Mouse (Mus musculus) heart, embryonic 16.5 days (tissue): ENCODE results near the gene Nup210l. TPM values are rescaled to one million over a fixed set of nuclear protein-coding genes. Genes with fewer than 3 reads are reported as not detected.

Source experiments
- ATAC-seq: fragments of 200-750 bp; cut with Nextera tagmentation; replicated peaks from 2 replicates; pipeline ENCODE4 v1.8.0; 2017; ENCODE audit warnings: moderate number of reproducible peaks; ENCODE audit not compliant: insufficient read depth, low FRiP score; ENCODE audit errors: extremely low read depth
- H3K27ac ChIP-seq: fragments of 300-500 bp; sonication (generic); 2 replicates; pipeline ENCODE4 v1.5.1; 2014; ENCODE audit warnings: mild to moderate bottlenecking, low read length, control low read depth, moderate library complexity
- H3K27me3 ChIP-seq: fragments of 300-500 bp; sonication (generic); 2 replicates; pipeline ENCODE4 v1.6.1; 2014; ENCODE audit warnings: low read length, mixed read lengths; ENCODE audit not compliant: control insufficient read depth, insufficient read depth
- H3K36me3 ChIP-seq: fragments of 300-500 bp; sonication (generic); 2 replicates; pipeline ENCODE4 v1.6.1; 2014; ENCODE audit not compliant: control insufficient read depth, insufficient read depth
- H3K4me1 ChIP-seq: fragments of 300-500 bp; sonication (generic); 2 replicates; pipeline ENCODE4 v1.6.1; 2014; ENCODE audit warnings: low read length, mixed read lengths; ENCODE audit not compliant: control insufficient read depth, insufficient read depth
- H3K4me2 ChIP-seq: fragments of 300-500 bp; sonication (generic); 2 replicates; pipeline ENCODE4 v1.6.1; 2014; ENCODE audit warnings: low read depth, mild to moderate bottlenecking, control low read depth, low read length
- H3K4me3 ChIP-seq: fragments of 300-500 bp; sonication (generic); 2 replicates; pipeline ENCODE4 v1.5.1; 2014; ENCODE audit warnings: mild to moderate bottlenecking, control low read depth, low read length
- H3K9ac ChIP-seq: fragments of 300-500 bp; sonication (generic); 2 replicates; pipeline ENCODE4 v1.6.1; 2014; ENCODE audit warnings: low read length, control low read depth
- H3K9me3 ChIP-seq: fragments of 300-500 bp; sonication (generic); replicated peaks from 2 replicates; pipeline ENCODE4 v1.6.1; 2016; ENCODE audit warnings: low read length; ENCODE audit not compliant: control insufficient read depth
- WGBS: fragments of 180-500 bp; shearing (Covaris S2); extraction: QIAGEN DNeasy Blood & Tissue Kit; methylation state at CpG from one replicate; pipeline ENCODE4 v1.1.7; 2014; 5-methylcytosine and 5-hydroxymethylcytosine counted together
- microRNA counts: library from miRNA; unstranded; fragments of <30 nt; microRNA quantifications from one replicate; lab custom pipeline; 2016
- microRNA-seq: library from miRNA; unstranded; fragments of <30 nt; microRNA quantifications from one replicate; pipeline ENCODE4, GENCODE M21; 2017
- polyA plus RNA-seq: library from polyadenylated mRNA; unstranded; fragments of >200 nt; fragmentation: Nextera tagmentation; extraction: Ambion mirVana; gene quantifications from 2 replicates; pipeline ENCODE4 v1.2.1, GENCODE M21; 2015

Gene Nup210l
- polyA plus RNA-seq, 1 experiment from 2014 or later: 0.32 TPM

GRCm38 (mm10) chr3:90258521-90258920 lies 154.6 kb downstream of the Nup210l start:
- H3K36me3 ChIP-seq: peaks cover 38% of the 10 kb centered on the region

More at GRCm38 (mm10) chr3:90258521-90258920, 154.6 kb downstream of the Nup210l start:
- Histone ChIP-seq H3K4me1 (peaks cover 8% of the 10 kb centered on the region), H3K27me3 (no peaks in the 10 kb centered on the region), H3K4me2 (no peak overlapping the region), H3K4me3 (no peak overlapping the region), H3K27ac (no peak overlapping the region), H3K9ac (no peak overlapping the region), H3K9me3 (no peaks in the 10 kb centered on the region)
- whole genome bisulfite sequencing: 91% methylated on average over 4 of the region's 4 CpGs
- ATAC-seq: no peak

MicroRNA genes within 50 kb of the gene (microRNA counts, 519-probe panel; counts per million panel counts)
- microRNA mmu-miR-190b (lab: Ali Mortazavi, UCI): 2,972 counts per million, percentile 77 among the panel's probes with 10 or more counts

Small RNA genes within 50 kb of the gene (microRNA-seq; reads per million reads assigned to microRNA genes)
- 11.4 reads per million, percentile 29 among the genes with 10 or more reads in this experiment for gene Mir190b

Other genes with a start within 250 kb of the Nup210l start
- 1.1 TPM in 2 replicates for gene Il6ra, start 190.9 kb upstream of the Nup210l start, polyA plus RNA-seq
- 10.3 and 11.5 TPM in 2 replicates for gene Atp8b2, start 140.6 kb upstream of the Nup210l start, polyA plus RNA-seq
- gene Hax1, start 105.4 kb upstream of the Nup210l start, polyA plus RNA-seq: 82.6 and 89.5 TPM in 2 replicates
- gene 4933434E20Rik, start 52.5 kb upstream of the Nup210l start, polyA plus RNA-seq: 147 and 151 TPM in 2 replicates
- 111 and 146 TPM in 2 replicates for gene Ubap2l, start 51.5 kb upstream of the Nup210l start, polyA plus RNA-seq
- gene Tpm3, start 31.5 kb upstream of the Nup210l start, polyA plus RNA-seq: 267 and 298 TPM in 2 replicates
- gene Rps27, start 109.5 kb downstream of the Nup210l start, polyA plus RNA-seq: 468 and 790 TPM in 2 replicates
- gene Rab13, start 109.6 kb downstream of the Nup210l start, polyA plus RNA-seq: 21.1 and 22.5 TPM in 2 replicates
- 84.2 and 89.6 TPM in 2 replicates for gene Jtb, start 127.5 kb downstream of the Nup210l start, polyA plus RNA-seq
- 2.2 and 3.1 TPM in 2 replicates for gene Creb3l4, start 139.4 kb downstream of the Nup210l start, polyA plus RNA-seq
- 61.5 and 86.3 TPM in 2 replicates for gene Slc39a1, start 144.0 kb downstream of the Nup210l start, polyA plus RNA-seq
- gene Crtc2, start 150.0 kb downstream of the Nup210l start, polyA plus RNA-seq: 12.2 and 13.9 TPM in 2 replicates
- gene Dennd4b, start 161.1 kb downstream of the Nup210l start, polyA plus RNA-seq: 7.1 and 7.4 TPM in 2 replicates
- 8.4 and 8.7 TPM in 2 replicates for gene Gatad2b, start 189.0 kb downstream of the Nup210l start, polyA plus RNA-seq